Mouse (Mus musculus) liver, postnatal 0 days (tissue): ENCODE data around the gene Cdh18.

ENCODE experiments used
- CTCF ChIP-seq: sonication (generic); IDR thresholded peaks from 2 replicates; pipeline ENCODE4 v1.5.1; 2016; ENCODE audit warnings: antibody characterized with exemption, low read depth
- EP300 ChIP-seq: IDR thresholded peaks from 2 replicates; pipeline ENCODE4 v1.6.1; 2016; ENCODE audit warnings: antibody characterized with exemption, low read depth, mild to moderate bottlenecking

DNA sequence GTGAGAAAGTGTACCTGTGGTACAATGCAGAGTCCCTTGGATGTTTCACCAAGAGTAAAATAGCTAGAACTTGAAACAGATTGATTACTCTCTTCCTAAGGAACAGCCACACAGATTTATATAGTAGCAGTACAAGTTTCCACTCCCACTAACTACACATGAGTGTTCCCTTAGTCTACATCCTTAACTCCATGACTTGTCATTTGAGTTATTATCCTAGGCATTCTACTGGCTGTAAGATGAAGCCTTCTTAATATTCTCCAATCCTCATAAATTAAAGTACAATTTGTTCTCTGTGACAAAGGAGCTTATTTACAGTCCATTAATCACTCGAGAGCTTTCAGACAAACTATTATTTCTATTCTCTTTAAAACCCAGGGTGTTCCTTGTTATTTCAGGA, 756.2 kb downstream of the Cdh18 start:
- no peak for TF ChIP-seq CTCF
- TF ChIP-seq EP300, result no peak
